Mouse (Mus musculus) liver, adult 2 months (tissue): Measurements from ENCODE around the gene Ppp2r5a.

Source experiments
- CTCF ChIP-seq: fragments of 200-500 bp; IDR thresholded peaks from 2 replicates; pipeline ENCODE4 v1.5.1; 2011; ENCODE audit warnings: low read depth, low read length, control low read depth
- POLR2A ChIP-seq: fragments of 200-500 bp; IDR thresholded peaks from 2 replicates; pipeline ENCODE4 v1.6.1; 2011; ENCODE audit warnings: low read length, control low read depth; ENCODE audit not compliant: insufficient read depth; ENCODE audit errors: extremely low read depth

GRCm38 (mm10) chr1:191374993-191375643 lies 28.0 kb downstream of the Ppp2r5a start:
- TF ChIP-seq CTCF (no peak), POLR2A (no peak)
